Mouse (Mus musculus): ENCODE data around the gene Lsm11. TPM values are rescaled to one million over a fixed set of nuclear protein-coding genes. Genes with fewer than 3 reads are reported as not detected.

The Lsm11 gene
- polyA plus RNA-seq, 1 experiment from 2014 or later: 13.1 TPM

GRCm38 (mm10) chr11:45927456-45927855, 17.3 kb downstream of the Lsm11 start:
- no peaks in the 10 kb centered on the region for H3K27me3 ChIP-seq (replicated peaks)
- H3K27ac ChIP-seq (ENCODE audit: poor library complexity, severe bottlenecking): no peak overlapping the region
- no peaks in the 10 kb centered on the region for H3K9me3 ChIP-seq (replicated peaks)
- ATAC-seq (ENCODE audit: insufficient number of reproducible peaks, low FRiP score): no peak
- H3K4me3 ChIP-seq: no peak overlapping the region
- 0 out of 2 replicates have a peak, but pooled peaks cover 7% of the 10 kb centered on the region for H3K4me1 ChIP-seq (replicated peaks)
- 41% methylated on average over 5 of the region's 5 CpGs for WGBS
- no peak overlapping the region for H3K4me2 ChIP-seq
- H3K36me3 ChIP-seq: peaks cover 23% of the 10 kb centered on the region
- no peak overlapping the region for H3K9ac ChIP-seq

DNA sequence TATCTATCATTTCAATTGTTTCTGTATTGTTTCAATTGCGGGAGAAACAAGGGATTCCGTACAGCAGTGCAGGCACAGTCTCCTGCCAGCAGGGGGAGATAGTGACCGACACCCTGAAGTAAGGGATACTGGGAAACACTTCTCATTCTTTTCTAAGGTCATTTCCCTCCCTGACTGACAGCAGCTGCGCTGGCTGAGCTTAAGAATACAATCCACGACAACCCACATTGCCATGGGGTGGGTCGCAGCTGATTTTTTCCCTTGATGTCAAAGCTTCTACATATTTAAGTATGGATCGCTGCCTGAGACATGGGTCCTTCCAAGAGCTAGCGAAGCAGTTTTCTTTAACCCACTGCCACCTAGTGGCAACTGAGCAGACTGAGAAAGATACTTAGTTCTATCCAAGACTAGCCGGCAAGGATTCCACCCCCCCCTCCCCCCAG, 18.1 kb downstream of the Lsm11 start:
- Histone ChIP-seq H3K27me3 (replicated peaks) (no peaks in the 10 kb centered on the region), H3K9me3 (replicated peaks) (no peaks in the 10 kb centered on the region), H3K4me3 (peak overlapping the region; percentile 47), H3K4me1 (replicated peaks) (0 out of 2 replicates have a peak, but pooled peaks cover 4% of the 10 kb centered on the region), H3K27ac (ENCODE audit: poor library complexity, severe bottlenecking) (no peak overlapping the region), H3K9ac (peak overlapping the region; percentile 65), H3K36me3 (peaks cover 20% of the 10 kb centered on the region), H3K4me2 (peak overlapping the region; percentile 69)
- WGBS: 0% methylated on average over 9 of the region's 9 CpGs
- ATAC-seq (ENCODE audit: insufficient number of reproducible peaks, low FRiP score): peak; percentile 87

DNA sequence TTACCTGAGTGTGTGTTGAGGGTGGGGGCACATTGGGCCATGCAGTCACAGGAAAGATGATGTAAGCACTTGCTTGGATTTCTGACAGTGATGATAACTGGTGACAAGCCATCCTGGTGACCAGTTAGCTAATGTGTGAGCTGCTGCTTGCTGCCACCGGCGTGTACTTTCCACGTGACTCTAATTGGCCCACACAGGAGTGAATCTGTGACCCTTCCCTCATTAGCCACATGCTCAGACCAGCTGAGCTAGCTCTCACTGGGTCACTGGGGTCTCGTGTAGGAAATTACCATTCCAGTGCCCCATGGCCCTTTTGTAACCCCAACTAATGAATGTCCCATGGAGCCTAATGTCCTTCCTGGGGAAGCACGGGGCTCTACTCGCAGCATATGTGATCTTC, 19.3 kb downstream of the Lsm11 start:
- H3K4me2 ChIP-seq: no peak overlapping the region
- 77% methylated on average over 6 of the region's 6 CpGs for WGBS
- H3K27ac ChIP-seq (ENCODE audit: poor library complexity, severe bottlenecking): no peak overlapping the region
- peaks cover 3% of the 10 kb centered on the region for H3K4me1 ChIP-seq (replicated peaks)
- no peaks in the 10 kb centered on the region for H3K27me3 ChIP-seq (replicated peaks)
- no peak overlapping the region for H3K4me3 ChIP-seq
- H3K9me3 ChIP-seq (replicated peaks): no peaks in the 10 kb centered on the region
- peaks cover 12% of the 10 kb centered on the region for H3K36me3 ChIP-seq
- ATAC-seq (ENCODE audit: insufficient number of reproducible peaks, low FRiP score): no peak
- H3K9ac ChIP-seq: no peak overlapping the region

- Histone ChIP-seq H3K9ac (no peak overlapping the region), H3K4me3 (no peak overlapping the region), H3K4me1 (replicated peaks) (peaks cover 3% of the 10 kb centered on the region), H3K9me3 (replicated peaks) (no peaks in the 10 kb centered on the region), H3K27me3 (replicated peaks) (no peaks in the 10 kb centered on the region), H3K27ac (ENCODE audit: poor library complexity, severe bottlenecking) (no peak overlapping the region), H3K4me2 (peak overlapping the region; percentile 51), H3K36me3 (no peaks in the 10 kb centered on the region)
- 18% methylated on average over 10 of the region's 10 CpGs for WGBS
- ATAC-seq (ENCODE audit: insufficient number of reproducible peaks, low FRiP score): no peak
Observed at GRCm38 (mm10) chr11:45921480-45921898, 23.2 kb downstream of the Lsm11 start.

- Histone ChIP-seq H3K9me3 (replicated peaks) (no peaks in the 10 kb centered on the region), H3K9ac (no peak overlapping the region), H3K27me3 (replicated peaks) (no peaks in the 10 kb centered on the region), H3K4me2 (peak overlapping the region; percentile 51), H3K4me1 (replicated peaks) (peaks cover 3% of the 10 kb centered on the region), H3K4me3 (no peak overlapping the region), H3K36me3 (no peaks in the 10 kb centered on the region), H3K27ac (ENCODE audit: poor library complexity, severe bottlenecking) (no peak overlapping the region)
- no peak for ATAC-seq (ENCODE audit: insufficient number of reproducible peaks, low FRiP score)
- 56% methylated on average over 8 of the region's 8 CpGs for WGBS
Observed at GRCm38 (mm10) chr11:45921026-45921425, 23.7 kb downstream of the Lsm11 start.

DNA sequence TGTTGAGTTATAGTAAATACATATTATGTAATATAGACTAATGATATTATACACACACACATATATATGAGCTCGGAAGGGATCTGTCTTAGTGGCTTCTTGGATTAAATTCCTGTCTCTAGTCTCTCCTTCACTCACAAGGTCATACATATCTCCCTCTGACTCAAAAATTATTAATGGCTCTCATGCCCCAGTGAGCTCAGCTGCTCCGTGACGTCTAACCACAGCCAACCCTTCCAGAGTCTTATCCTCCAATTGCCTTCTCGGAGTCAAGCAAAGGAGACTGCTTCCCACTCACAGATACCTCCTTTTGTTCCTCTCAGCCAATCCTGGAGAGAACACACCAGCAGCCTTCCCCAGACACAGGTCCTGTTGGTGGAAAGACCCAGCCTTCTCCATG, 25.9 kb downstream of the Lsm11 start:
- no peak for ATAC-seq (ENCODE audit: insufficient number of reproducible peaks, low FRiP score)
- Histone ChIP-seq H3K36me3 (no peaks in the 10 kb centered on the region), H3K27me3 (replicated peaks) (no peaks in the 10 kb centered on the region), H3K4me2 (no peak overlapping the region), H3K27ac (ENCODE audit: poor library complexity, severe bottlenecking) (no peak overlapping the region), H3K4me3 (no peak overlapping the region), H3K9ac (no peak overlapping the region), H3K9me3 (replicated peaks) (no peaks in the 10 kb centered on the region), H3K4me1 (replicated peaks) (peaks cover 3% of the 10 kb centered on the region)
- 63% methylated on average over 4 of the region's 4 CpGs for WGBS

DNA sequence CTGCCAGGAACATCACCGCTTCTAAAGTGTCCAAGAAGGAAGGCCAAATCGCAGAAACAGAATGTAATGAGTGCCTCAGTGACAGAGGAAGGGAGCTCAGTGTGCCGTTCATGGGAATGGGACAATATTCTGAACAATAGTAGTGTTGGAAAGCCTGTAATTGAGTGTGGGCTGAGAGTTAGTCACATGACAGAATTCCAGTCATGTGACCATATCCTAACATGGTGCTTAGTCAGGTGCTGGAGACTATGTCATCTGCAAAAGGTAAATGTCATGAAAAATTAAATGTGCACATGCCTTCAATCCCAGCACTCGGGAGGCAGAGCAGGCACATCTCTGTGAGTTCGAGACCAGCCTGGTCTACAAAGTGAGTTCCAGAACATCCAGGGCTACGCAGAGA, 26.7 kb downstream of the Lsm11 start:
- Histone ChIP-seq H3K9ac (no peak overlapping the region), H3K4me3 (no peak overlapping the region), H3K36me3 (no peaks in the 10 kb centered on the region), H3K27me3 (replicated peaks) (no peaks in the 10 kb centered on the region), H3K4me1 (replicated peaks) (peaks cover 3% of the 10 kb centered on the region), H3K4me2 (no peak overlapping the region), H3K27ac (ENCODE audit: poor library complexity, severe bottlenecking) (no peak overlapping the region), H3K9me3 (replicated peaks) (no peaks in the 10 kb centered on the region)
- WGBS: 92% methylated on average over 6 of the region's 6 CpGs
- ATAC-seq (ENCODE audit: insufficient number of reproducible peaks, low FRiP score): no peak

DNA sequence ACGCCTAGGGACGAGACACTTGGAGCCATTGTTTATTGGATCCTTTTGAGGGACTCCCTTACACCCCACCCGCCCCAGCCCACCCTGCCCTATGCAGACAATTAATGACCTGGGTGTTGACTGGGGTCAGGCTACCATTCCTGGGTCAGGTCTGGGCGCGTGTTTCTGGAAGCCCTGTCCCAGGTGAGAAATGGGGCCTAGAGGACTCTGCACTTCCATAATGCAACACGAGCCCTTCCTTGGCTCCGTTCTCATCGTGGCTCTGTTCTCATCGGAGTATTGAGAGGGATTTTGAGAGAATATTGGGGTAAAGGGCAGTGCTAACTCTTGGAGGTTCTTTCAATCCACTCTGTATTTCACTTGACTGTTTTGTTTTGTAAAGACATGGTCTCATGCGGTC, 28.5 kb downstream of the Lsm11 start:
- no peak for ATAC-seq (ENCODE audit: insufficient number of reproducible peaks, low FRiP score)
- H3K4me3 ChIP-seq: no peak overlapping the region
- H3K4me2 ChIP-seq: no peak overlapping the region
- no peaks in the 10 kb centered on the region; the same call in 1 of the 2 replicates for H3K4me1 ChIP-seq (replicated peaks)
- H3K27ac ChIP-seq (ENCODE audit: poor library complexity, severe bottlenecking): no peak overlapping the region
- peaks cover 13% of the 10 kb centered on the region for H3K36me3 ChIP-seq
- H3K9ac ChIP-seq: no peak overlapping the region
- WGBS: 85% methylated on average over 10 of the region's 10 CpGs
- no peaks in the 10 kb centered on the region for H3K27me3 ChIP-seq (replicated peaks)
- no peaks in the 10 kb centered on the region for H3K9me3 ChIP-seq (replicated peaks)

DNA sequence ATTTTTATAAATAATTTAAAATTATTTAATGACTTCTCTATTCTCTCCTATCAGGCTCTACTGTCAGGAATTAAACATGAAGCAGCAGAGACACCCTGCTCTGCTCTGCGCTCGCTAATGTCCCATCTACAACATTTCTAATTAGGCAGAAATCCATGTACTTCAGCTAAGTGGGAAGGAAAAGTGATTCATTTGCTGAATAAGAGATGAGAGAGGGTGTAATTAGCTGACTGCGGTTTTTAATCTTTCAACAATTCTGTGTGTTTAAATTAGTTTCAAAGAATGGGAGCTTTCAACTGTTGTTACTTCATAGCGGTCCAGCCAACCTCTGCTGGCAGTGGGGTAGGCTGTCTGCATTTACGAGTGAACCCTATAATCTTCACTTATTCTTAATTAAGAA, 34.0 kb downstream of the Lsm11 start:
- 98% methylated on average over 5 of the region's 5 CpGs for WGBS
- Histone ChIP-seq H3K4me3 (no peak overlapping the region), H3K27me3 (replicated peaks) (no peaks in the 10 kb centered on the region), H3K9me3 (replicated peaks) (no peaks in the 10 kb centered on the region), H3K9ac (no peak overlapping the region), H3K36me3 (peaks cover 61% of the 10 kb centered on the region), H3K27ac (ENCODE audit: poor library complexity, severe bottlenecking) (no peak overlapping the region), H3K4me1 (replicated peaks) (no peaks in the 10 kb centered on the region), H3K4me2 (no peak overlapping the region)
- no peak for ATAC-seq (ENCODE audit: insufficient number of reproducible peaks, low FRiP score)

GRCm38 (mm10) chr11:45908894-45909293, 35.8 kb downstream of the Lsm11 start:
- Histone ChIP-seq H3K27ac (ENCODE audit: poor library complexity, severe bottlenecking) (no peak overlapping the region), H3K9me3 (replicated peaks) (no peaks in the 10 kb centered on the region), H3K4me3 (no peak overlapping the region), H3K27me3 (replicated peaks) (no peaks in the 10 kb centered on the region), H3K4me2 (no peak overlapping the region), H3K4me1 (replicated peaks) (no peaks in the 10 kb centered on the region), H3K36me3 (peaks cover 67% of the 10 kb centered on the region), H3K9ac (no peak overlapping the region)
- 97% methylated on average over 7 of the region's 7 CpGs for WGBS
- ATAC-seq (ENCODE audit: insufficient number of reproducible peaks, low FRiP score): no peak

GRCm38 (mm10) chr11:45908070-45908469, 36.7 kb downstream of the Lsm11 start:
- no peak overlapping the region for H3K27ac ChIP-seq (ENCODE audit: poor library complexity, severe bottlenecking)
- peaks cover 75% of the 10 kb centered on the region for H3K36me3 ChIP-seq
- no peak for ATAC-seq (ENCODE audit: insufficient number of reproducible peaks, low FRiP score)
- no peak overlapping the region for H3K4me3 ChIP-seq
- no peak overlapping the region for H3K4me2 ChIP-seq
- no peaks in the 10 kb centered on the region for H3K9me3 ChIP-seq (replicated peaks)
- no peaks in the 10 kb centered on the region for H3K27me3 ChIP-seq (replicated peaks)
- no peak overlapping the region for H3K9ac ChIP-seq
- 94% methylated on average over 7 of the region's 7 CpGs for WGBS
- no peaks in the 10 kb centered on the region for H3K4me1 ChIP-seq (replicated peaks)

DNA sequence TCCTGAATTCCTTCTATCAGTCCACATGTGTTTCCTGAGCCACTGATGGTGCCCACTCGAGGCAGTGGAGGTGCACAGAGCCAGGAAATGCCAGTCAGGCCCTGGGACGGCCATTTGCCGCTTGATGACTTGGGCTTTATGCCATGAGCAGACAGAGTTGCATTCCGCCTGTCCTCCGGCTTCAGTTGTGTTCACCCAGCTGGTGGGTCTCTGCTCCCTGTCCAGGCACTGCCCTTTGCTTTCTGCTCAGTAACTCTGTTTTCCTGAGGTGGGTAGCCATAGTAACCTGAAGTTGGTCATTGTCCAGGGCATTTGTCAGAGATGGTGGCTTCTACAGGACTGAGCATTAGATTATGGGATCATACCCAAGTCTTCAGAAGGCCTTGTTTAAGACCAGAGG, 37.4 kb downstream of the Lsm11 start:
- peaks cover 78% of the 10 kb centered on the region for H3K36me3 ChIP-seq
- no peaks in the 10 kb centered on the region for H3K4me1 ChIP-seq (replicated peaks)
- H3K4me2 ChIP-seq: no peak overlapping the region
- no peak overlapping the region for H3K9ac ChIP-seq
- ATAC-seq (ENCODE audit: insufficient number of reproducible peaks, low FRiP score): no peak
- no peaks in the 10 kb centered on the region for H3K9me3 ChIP-seq (replicated peaks)
- H3K27ac ChIP-seq (ENCODE audit: poor library complexity, severe bottlenecking): no peak overlapping the region
- no peak overlapping the region for H3K4me3 ChIP-seq
- H3K27me3 ChIP-seq (replicated peaks): no peaks in the 10 kb centered on the region
- 76% methylated on average over 5 of the region's 5 CpGs for WGBS

All from heart, embryonic 12.5 days (tissue).